Mouse (Mus musculus): ENCODE results near the gene Fcho1. TPM values are rescaled to one million over a fixed set of nuclear protein-coding genes. Genes with fewer than 3 reads are reported as not detected.

Gene Fcho1
- polyA plus RNA-seq (2012; rRNA removed): 17.0 and 20.9 TPM in 2 replicates

GRCm38 (mm10) chr8:71725122-71725924 lies at the start of gene Fcho1:
Gene Fcho1 (minus strand): TSS chr8:71725716.

GRCm38 (mm10) chr8:71701414-71702086 lies 24.0 kb downstream of the Fcho1 start, which contains the start of gene B3gnt3:
Gene B3gnt3 (minus strand): TSS chr8:71701789.

DNA sequence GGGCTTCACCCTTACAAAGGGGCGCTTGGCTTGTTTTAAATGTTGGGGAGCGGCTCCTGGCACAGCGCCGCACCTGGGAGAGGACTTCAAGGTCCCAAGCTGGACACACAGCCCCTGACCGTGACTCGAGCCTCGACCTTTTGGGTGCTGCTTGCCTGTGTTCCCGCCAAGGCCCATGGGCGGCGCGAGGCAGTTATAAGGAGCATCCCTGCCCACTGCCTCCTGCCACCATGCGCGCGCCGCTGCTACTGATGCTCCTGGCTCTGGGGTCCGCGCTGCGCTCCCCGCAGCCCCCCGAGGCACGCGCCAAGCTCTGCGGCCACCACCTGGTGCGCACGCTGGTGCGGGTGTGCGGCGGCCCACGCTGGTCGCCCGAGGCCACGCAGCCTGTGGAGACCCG lies 36.5 kb downstream of the Fcho1 start, which contains the start of gene Insl3:
Insl3 (plus strand) TSS at position 187 of the 400 bp plus-strand sequence.

DNA sequence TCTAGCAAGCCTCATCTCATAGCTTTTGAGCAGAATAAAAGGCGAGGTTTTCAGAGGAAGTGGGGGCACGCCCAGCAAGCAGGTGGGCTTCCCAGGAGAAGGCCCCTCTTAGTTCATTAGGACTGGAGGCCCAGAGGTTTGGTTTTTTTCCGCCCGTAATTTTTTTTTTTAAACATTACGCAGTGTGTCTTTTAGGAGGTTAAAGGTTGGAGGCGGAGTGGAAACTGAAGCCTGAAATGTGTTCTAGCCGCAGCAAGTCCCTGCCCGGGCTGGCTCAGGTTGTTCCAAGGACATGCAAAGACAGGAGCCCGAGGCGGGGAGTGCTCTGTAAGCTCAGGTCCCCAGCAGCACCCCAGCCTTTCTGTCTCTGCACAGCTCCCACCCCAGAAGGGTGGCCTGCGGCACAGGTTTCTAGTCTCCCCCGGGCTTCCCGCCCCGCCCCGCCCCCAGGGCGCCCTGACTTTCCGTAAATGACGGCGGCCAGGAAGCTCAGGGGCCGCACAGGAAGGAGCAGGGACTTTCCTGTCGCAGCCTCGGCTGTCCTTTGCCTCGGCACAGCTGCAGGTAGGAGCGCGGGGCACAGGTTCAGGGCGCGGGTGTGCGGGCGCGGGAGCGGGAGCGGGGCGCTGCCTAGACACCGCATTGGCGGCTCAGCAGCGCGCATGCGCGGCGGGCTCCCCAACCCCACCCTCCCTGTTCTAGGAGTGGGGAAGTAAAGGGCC lies 49.3 kb downstream of the Fcho1 start, which contains the start of gene Jak3:
Jak3 (plus strand) TSS at position 277 of the 722 bp plus-strand sequence.

DNA sequence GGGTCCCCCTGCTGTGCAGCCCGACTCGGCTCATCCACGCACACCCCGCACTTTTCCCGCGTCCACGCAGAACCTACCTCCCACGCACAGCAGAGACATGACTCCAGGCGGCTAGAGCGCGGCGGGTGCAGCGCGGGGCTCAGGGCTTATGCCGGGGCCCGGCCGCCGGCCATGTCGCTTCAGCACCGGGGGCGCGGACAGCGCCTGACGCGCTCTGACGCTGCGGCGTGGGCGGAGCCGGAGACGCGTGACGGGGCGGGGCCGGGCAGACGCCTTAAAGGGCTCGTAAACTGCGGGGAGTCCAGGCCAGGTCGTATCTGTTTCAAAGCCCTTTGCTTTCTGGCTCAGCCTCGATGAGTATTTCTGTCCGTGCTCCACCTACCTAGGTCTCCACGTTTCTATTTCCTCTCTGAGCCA lies 54.0 kb downstream of the Fcho1 start, which contains the start of gene Unc13a:
Unc13a (minus strand) TSS at position 209 of the 417 bp plus-strand sequence.

Other genes with a start within 250 kb of the Fcho1 start
- gene Ano8, start 239.8 kb downstream of the Fcho1 start, polyA plus RNA-seq (2012; rRNA removed): 51.3 and 72.4 TPM in 2 replicates
- gene Gtpbp3, start 237.6 kb downstream of the Fcho1 start, polyA plus RNA-seq (2012; rRNA removed): 62.6 and 70.6 TPM in 2 replicates
- 127 and 165 TPM in 2 replicates for gene Plvap, start 214.0 kb downstream of the Fcho1 start, polyA plus RNA-seq (2012; rRNA removed)
- gene Ccdc194, start 200.0 kb downstream of the Fcho1 start, polyA plus RNA-seq (2012; rRNA removed): 0.21 and 0.85 TPM in 2 replicates
- gene Bst2, start 188.3 kb downstream of the Fcho1 start, polyA plus RNA-seq (2012; rRNA removed): 1,406 and 1,805 TPM in 2 replicates
- gene Mvb12a, start 182.8 kb downstream of the Fcho1 start, polyA plus RNA-seq (2012; rRNA removed): 244 and 264 TPM in 2 replicates
- 22.7 and 37.6 TPM in 2 replicates for gene Tmem221, start 166.8 kb downstream of the Fcho1 start, polyA plus RNA-seq (2012; rRNA removed)
- gene Nxnl1, start 159.1 kb downstream of the Fcho1 start, polyA plus RNA-seq (2012; rRNA removed): 0.10 and 0.16 TPM in 2 replicates
- gene Slc27a1, start 156.8 kb downstream of the Fcho1 start, polyA plus RNA-seq (2012; rRNA removed): 457 and 488 TPM in 2 replicates
- 330 and 475 TPM in 2 replicates for gene Pgls, start 133.5 kb downstream of the Fcho1 start, polyA plus RNA-seq (2012; rRNA removed)
- 9.1 and 11.0 TPM in 2 replicates for gene Fam129c, start 128.1 kb downstream of the Fcho1 start, polyA plus RNA-seq (2012; rRNA removed)
- gene Colgalt1, start 114.7 kb downstream of the Fcho1 start, polyA plus RNA-seq (2012; rRNA removed): 345 and 390 TPM in 2 replicates
- gene Unc13a, start 54.0 kb downstream of the Fcho1 start, polyA plus RNA-seq (2012; rRNA removed): 1.6 and 2.0 TPM in 2 replicates
- gene Jak3, start 49.4 kb downstream of the Fcho1 start, polyA plus RNA-seq (2012; rRNA removed): 26.2 and 28.2 TPM in 2 replicates
- gene Insl3, start 36.5 kb downstream of the Fcho1 start, polyA plus RNA-seq (2012; rRNA removed): 614 and 743 TPM in 2 replicates
- 9.5 and 13.4 TPM in 2 replicates for gene B3gnt3, start 23.9 kb downstream of the Fcho1 start, polyA plus RNA-seq (2012; rRNA removed)
- gene Zfp709, start 156.3 kb upstream of the Fcho1 start, polyA plus RNA-seq (2012; rRNA removed): 0.28 and 0.37 TPM in 2 replicates
- 0.95 and 1.0 TPM in 2 replicates for gene Zfp882, start 182.9 kb upstream of the Fcho1 start, polyA plus RNA-seq (2012; rRNA removed)
- 2.4 and 2.6 TPM in 2 replicates for gene Zfp617, start 182.9 kb upstream of the Fcho1 start, polyA plus RNA-seq (2012; rRNA removed)
- gene Zfp961, start 225.3 kb upstream of the Fcho1 start, polyA plus RNA-seq (2012; rRNA removed): 3.5 and 4.3 TPM in 2 replicates

Data from ovary, adult 2 months (tissue).